Mouse (Mus musculus): ENCODE results near the gene Actr1a. TPM values are rescaled to one million over a fixed set of nuclear protein-coding genes. Genes with fewer than 3 reads are reported as not detected.

Gene Actr1a
- total RNA-seq (2021), result 10 to 100 TPM; 86.6 to 89.7 TPM
- long read RNA-seq, experiment 1, transcript Actr1a-201 (11 exons, 2,757 nt), result major isoform, 49 of 66 reads
- long read RNA-seq, experiment 1, partial matches to known transcripts, result 15 of 66 reads
- long read RNA-seq, experiment 1, other reads (novel, unspliced or antisense), result 2 of 66 reads
- long read RNA-seq, experiment 2, transcript Actr1a-201 (11 exons, 2,757 nt), result major isoform, 18 of 26 reads
- long read RNA-seq, experiment 2, partial matches to known transcripts, result 2 of 26 reads
- long read RNA-seq, experiment 2, other reads (novel, unspliced or antisense), result 6 of 26 reads

- DNase-seq, result peak; percentile 98 to 99
These were observed at the start of gene Actr1a for GRCm38 (mm10) chr19:46395109-46396009. Actr1a (minus strand) TSS chr19:46395748.

DNA sequence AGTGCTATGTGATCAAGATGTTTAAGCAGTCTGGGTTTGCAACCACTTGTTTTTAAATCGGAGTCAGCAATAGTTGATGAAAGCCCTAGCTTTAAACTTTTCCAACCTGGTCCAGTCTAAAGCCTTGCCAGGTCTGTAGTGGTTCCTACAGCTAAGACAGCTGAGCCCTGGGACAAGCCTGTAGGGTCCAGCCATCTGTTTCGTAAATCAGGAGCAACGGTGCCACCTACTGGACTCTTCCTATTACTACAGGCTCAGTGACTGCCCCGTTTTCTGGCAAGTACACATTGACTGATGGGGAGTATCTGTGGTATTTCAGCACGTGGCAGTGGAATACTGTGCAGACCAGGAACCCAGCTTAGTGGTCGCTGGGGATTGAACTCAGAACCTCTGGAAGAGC, 48.7 kb upstream of the Actr1a start:
- peak; percentile 81 to 82 for DNase-seq

- no peak for DNase-seq
These were observed 48.0 kb upstream of the Actr1a start for GRCm38 (mm10) chr19:46443509-46443908.

- no peak for DNase-seq
These were observed 39.9 kb upstream of the Actr1a start for GRCm38 (mm10) chr19:46435492-46435891.

- no peak for DNase-seq
These were observed 39.0 kb upstream of the Actr1a start for GRCm38 (mm10) chr19:46434591-46434990.

DNA sequence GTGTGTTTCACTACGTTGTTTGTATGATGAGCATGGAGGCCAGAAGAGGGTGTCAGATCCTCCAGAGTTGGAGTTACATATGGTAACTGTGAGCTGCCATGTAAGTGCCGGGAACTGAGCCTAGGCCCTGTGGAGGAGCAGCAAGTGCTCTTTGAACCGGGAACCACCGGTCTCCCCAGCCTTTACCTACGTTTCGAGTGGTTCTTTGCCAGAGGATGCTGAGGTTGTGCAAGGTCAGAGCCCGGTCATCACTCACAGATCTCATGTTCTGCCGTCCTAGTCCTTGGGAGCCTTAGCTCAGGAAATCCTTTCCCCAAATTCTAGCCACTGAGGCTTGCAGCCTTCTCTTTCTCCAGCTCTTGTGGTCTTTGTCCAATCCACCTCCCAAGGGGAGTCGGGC, 38.6 kb upstream of the Actr1a start:
- no peak for DNase-seq

- no peak for DNase-seq
These were observed 38.2 kb upstream of the Actr1a start for GRCm38 (mm10) chr19:46433712-46434111.

DNA sequence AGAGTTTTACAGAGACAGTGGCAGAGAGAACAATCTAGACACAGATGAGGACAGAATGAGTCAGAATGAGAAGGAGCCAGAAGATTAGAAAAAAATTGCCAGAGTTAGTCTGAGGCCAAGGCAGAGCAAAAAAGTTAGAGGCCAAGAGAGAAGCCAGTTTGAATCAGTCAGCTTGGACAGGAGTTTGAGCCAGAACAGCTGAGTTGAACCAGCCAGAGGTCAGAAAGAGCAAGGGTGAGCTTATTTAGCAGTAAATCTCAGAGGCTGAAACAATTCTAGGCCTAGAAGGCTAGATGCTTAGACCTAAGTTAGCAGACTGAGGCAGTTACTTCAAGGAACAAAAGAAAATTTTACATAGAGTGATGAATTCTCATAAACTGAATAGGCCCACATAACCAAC, 33.7 kb upstream of the Actr1a start:
- no peak for DNase-seq

GRCm38 (mm10) chr19:46426488-46426887, 30.9 kb upstream of the Actr1a start:
- DNase-seq, result no peak

DNA sequence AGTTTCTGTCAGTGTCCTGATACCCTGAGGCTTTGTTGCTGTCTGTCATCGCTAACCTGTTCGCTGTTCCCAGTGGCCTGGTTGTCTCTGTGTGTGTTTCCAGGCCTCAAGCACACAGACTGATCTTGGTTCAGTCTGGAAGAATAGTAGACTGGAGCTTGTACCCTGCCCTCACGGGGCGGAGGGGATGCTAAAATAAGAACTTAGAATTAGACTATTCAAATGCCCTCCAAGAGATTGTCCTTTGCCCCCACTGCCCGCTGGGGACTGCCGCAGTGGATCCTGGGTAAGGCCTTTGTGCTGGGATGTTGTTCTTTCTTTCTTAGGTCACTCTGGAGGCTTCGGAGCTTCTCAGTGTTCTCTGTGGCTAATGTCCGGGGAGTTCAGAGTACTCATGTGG, 29.7 kb upstream of the Actr1a start:
- DNase-seq, result no peak

- DNase-seq, result no peak
These were observed 27.1 kb upstream of the Actr1a start for GRCm38 (mm10) chr19:46422384-46423338.

GRCm38 (mm10) chr19:46420410-46420809, 24.9 kb upstream of the Actr1a start:
- DNase-seq, result no peak

GRCm38 (mm10) chr19:46418051-46418450, 22.5 kb upstream of the Actr1a start:
- DNase-seq, result no peak

- peak in 1 of 2 experiments; percentile 38 for DNase-seq
These were observed 20.7 kb upstream of the Actr1a start for GRCm38 (mm10) chr19:46416276-46416675.

GRCm38 (mm10) chr19:46414486-46414885, 18.9 kb upstream of the Actr1a start:
- no peak for DNase-seq

- no peak for DNase-seq
These were observed 18.4 kb upstream of the Actr1a start for GRCm38 (mm10) chr19:46413969-46414368.

DNA sequence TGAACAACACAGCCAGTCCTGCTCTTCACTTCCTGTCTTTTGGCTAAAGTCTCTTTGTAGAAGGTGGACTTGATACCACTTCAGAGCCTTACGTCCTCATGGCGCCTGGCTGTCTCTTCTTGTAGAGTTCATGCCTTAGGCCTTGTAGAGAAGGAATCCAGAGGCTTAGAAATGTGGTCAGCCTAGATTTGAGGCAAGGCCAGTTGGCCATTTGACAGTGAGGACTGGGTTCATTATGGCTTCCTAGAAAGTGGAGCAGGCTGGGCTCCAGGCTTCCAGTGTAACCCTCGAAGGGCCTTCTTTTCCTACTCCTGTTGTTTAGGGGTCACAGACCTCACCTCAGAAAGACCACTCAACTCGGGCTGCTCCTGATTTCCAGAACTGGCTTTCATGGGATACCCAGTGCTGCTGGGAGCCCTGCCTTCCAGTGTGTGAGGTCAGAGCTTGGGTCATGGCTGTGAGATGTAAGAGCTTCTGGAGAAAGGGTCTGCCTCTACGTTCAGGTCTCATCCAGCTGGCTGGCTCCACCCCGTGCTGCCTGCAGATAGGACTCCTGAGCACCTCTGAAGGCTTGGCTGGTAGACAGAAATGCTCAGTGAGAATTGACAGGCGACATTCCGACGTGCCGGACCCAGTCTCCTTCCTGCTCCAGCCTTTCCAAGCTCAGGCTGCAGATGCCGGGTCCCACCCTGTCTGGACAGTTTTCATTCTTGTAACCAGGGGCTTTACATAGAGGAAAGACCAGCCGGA, 16.7 kb upstream of the Actr1a start:
- DNase-seq, result no peak

GRCm38 (mm10) chr19:46409506-46409905, 14.0 kb upstream of the Actr1a start:
- DNase-seq, result no peak

- DNase-seq, result no peak
These were observed 11.2 kb upstream of the Actr1a start for GRCm38 (mm10) chr19:46406592-46407386.

DNA sequence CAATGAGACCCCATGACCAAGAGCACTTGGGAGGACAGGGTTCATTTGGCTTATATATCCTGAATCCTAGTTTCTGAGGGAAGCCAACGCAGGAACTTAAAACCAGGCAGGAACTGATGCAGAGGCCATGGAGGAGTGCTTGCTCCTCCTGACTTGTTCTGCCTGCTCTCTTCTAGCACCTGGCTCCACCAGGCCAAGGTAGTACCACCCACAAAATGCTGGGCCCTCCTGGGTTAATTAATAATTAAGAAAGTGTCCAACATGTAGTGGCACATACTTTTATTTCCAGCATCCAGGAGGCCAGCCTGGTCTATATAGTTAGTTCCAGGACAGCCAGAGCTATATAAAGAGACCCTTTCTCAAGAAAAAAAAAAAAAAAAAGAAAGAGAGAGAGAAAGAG, 8.5 kb upstream of the Actr1a start:
- no peak for DNase-seq

DNA sequence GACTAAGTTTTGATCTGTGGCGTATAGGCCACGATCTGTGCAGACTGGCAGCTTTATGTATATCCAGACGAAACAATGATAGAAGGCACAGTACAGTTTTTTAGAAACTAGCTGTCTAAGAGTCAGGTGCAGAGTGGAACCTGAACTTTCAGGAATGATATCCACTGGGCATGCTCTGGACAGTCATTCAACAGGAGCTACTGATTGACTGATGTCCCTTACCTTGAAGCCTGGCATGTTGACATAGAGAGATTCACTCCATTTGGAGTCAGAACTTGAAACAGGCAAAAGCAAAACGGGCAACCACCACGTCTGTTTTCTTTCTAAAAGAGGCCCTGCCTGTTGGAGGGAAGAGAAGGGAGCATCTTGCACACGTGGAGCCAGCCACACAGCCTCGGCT, 5.0 kb upstream of the Actr1a start:
- no peak for DNase-seq

Data from heart, adult 18-20 months (tissue).